Mouse (Mus musculus): ENCODE results near the gene Mageb16. TPM values are rescaled to one million over a fixed set of nuclear protein-coding genes. Genes with fewer than 3 reads are reported as not detected.

The Mageb16 gene
- not detected for total RNA-seq (2023)

DNA sequence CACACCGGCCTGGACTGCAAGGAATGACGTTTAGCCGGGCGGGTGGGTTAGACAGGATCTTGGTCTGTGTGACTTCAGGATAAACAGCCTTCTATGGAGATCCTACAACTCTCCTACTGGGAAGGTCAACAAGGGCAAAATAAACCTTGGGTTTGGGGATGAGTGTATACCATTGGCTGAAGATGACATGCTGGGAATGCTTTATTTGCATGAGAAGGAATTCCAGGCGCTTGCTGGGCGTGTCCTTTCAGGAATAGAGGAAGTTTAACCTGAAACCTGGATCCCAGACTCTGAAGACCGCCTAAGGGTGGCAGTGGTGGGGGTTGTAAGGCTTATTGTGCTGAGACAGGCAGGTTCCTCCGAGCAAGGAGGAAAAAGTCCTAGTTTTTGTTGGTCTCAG is at the start of gene Mageb16:
Mageb16 (minus strand) TSS at position 25 of the 400 bp plus-strand sequence.

Other genes starting within 250 kb of the Mageb16 start
- gene Gm7173, start 154.2 kb downstream of the Mageb16 start, total RNA-seq (2023): under 1 TPM in 1 of 2 experiments, not detected in 1; 0.09 TPM

Measured in B cell, adult 67 days (primary cell).